Mouse (Mus musculus): ENCODE results near the gene Grk2. TPM values are rescaled to one million over a fixed set of nuclear protein-coding genes. Genes with fewer than 3 reads are reported as not detected.

Grk2 gene
- polyA plus RNA-seq, 1 experiment = 60.3 TPM

DNA sequence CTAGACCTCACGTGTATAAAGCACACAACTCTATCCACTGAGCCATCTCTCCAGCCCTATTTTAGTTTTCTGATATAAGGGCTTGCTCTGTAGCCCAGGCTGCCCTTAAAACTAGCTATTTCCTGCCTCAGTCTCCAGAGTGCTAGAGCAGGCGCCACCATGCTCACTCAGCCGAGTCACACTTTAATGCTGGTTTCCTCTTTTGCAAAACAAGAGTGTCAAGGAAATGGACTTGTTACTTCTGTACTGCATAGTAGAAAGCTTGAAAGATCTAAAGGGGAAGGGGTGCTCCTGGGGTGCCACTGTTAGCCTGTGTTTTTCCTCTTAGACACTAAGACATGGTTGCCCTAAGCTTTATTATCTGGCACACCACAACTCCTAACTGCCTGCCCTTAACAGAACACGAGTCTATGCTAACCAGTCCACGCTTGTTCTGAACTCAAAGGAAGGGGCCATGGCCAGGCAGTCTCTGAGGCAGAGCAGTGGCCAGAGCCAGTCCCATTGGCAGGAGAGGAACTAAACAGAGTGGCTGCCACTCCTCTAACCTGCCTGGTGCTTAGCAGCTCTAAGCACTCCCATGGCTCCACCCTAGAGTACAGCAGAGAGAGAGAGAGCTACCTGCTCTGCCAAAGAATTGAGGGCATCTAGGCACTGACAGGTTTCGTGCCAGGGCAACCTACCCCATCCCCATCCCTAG, 6.3 kb downstream of the Grk2 start:
- Histone ChIP-seq H3K27ac (ENCODE audit: insufficient read depth, low read depth, low read length) (peak overlapping the region; percentile 25), H3K4me1 (ENCODE audit: control insufficient read depth, insufficient read depth, low read length) (peaks cover 45% of the 10 kb centered on the region), H3K4me3 (ENCODE audit: insufficient read depth, low read depth, low read length) (no peak overlapping the region), H3K27me3 (replicated peaks; ENCODE audit: control insufficient read depth, insufficient read depth, low read length) (no peaks in the 10 kb centered on the region), H3K36me3 (ENCODE audit: control insufficient read depth, insufficient read depth, low read length) (no peaks in the 10 kb centered on the region)
- WGBS = 58% methylated on average over 6 of the region's 6 CpGs
- no peak for DNase-seq
- TF ChIP-seq POLR2A (IDR thresholded peaks at IDR 0.05; ENCODE audit: low read depth, low read length) (no peak), CTCF (conservative IDR thresholded peaks at IDR 0.05; ENCODE audit: insufficient read depth, insufficient read length, low read depth, low read length) (no peak)

GRCm38 (mm10) chr19:4299126-4299525, 6.9 kb downstream of the Grk2 start:
- no peak for TF ChIP-seq CTCF (conservative IDR thresholded peaks at IDR 0.05; ENCODE audit: insufficient read depth, insufficient read length, low read depth, low read length)
- no peak for TF ChIP-seq POLR2A (IDR thresholded peaks at IDR 0.05; ENCODE audit: low read depth, low read length)
- no peaks in the 10 kb centered on the region for H3K27me3 ChIP-seq (replicated peaks; ENCODE audit: control insufficient read depth, insufficient read depth, low read length)
- no peaks in the 10 kb centered on the region for H3K36me3 ChIP-seq (ENCODE audit: control insufficient read depth, insufficient read depth, low read length)
- no peak overlapping the region for H3K4me3 ChIP-seq (ENCODE audit: insufficient read depth, low read depth, low read length)
- DNase-seq = no peak
- peaks cover 42% of the 10 kb centered on the region for H3K4me1 ChIP-seq (ENCODE audit: control insufficient read depth, insufficient read depth, low read length)
- 92% methylated on average over 7 of the region's 7 CpGs for WGBS
- no peak overlapping the region for H3K27ac ChIP-seq (ENCODE audit: insufficient read depth, low read depth, low read length)

DNA sequence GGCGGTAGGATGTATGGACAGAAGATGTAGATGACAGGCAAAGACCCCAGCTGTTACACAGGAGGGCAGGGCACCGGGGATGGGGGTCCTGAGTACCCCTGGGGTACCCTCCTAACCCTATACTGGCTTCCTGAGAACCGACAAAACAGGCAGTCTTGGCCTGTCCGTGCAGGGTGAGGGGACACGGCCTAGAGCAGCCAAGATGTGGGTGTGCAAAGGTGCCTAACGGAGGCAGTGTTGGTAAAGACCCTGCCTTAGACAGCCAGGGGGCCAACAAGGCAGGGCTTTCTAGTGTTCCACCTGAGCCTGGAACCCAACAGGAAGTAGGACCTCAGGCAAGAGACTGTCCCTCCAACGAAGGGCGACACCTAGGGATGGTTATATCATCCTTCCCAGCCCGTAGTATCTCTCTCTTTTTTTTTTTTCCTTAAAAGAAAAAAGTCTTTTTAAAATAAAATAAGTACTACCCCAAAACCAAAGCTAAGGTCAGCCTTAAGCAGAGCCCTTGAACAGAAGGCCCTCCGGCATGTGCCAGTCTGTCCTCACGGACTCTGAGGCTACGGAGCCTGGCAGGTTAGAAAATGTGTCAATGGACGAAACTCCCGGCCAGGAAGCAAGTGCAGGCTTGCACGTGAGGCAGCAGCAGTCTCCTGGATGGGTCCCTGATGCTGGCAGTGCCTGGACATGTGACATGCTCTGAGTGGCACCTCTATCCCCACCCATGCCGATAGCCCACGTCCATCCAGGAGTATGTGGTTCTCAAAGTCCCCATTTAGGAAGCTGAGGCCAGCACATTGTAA, 7.5 kb downstream of the Grk2 start:
- Histone ChIP-seq H3K4me1 (ENCODE audit: control insufficient read depth, insufficient read depth, low read length) (peaks cover 40% of the 10 kb centered on the region), H3K36me3 (ENCODE audit: control insufficient read depth, insufficient read depth, low read length) (no peaks in the 10 kb centered on the region), H3K27me3 (replicated peaks; ENCODE audit: control insufficient read depth, insufficient read depth, low read length) (no peaks in the 10 kb centered on the region), H3K27ac (ENCODE audit: insufficient read depth, low read depth, low read length) (no peak overlapping the region), H3K4me3 (ENCODE audit: insufficient read depth, low read depth, low read length) (no peak overlapping the region)
- no peak for DNase-seq
- WGBS = 77% methylated on average over 17 of the region's 17 CpGs
- no peak for TF ChIP-seq POLR2A (IDR thresholded peaks at IDR 0.05; ENCODE audit: low read depth, low read length)
- TF ChIP-seq CTCF (conservative IDR thresholded peaks at IDR 0.05; ENCODE audit: insufficient read depth, insufficient read length, low read depth, low read length) = no peak

DNA sequence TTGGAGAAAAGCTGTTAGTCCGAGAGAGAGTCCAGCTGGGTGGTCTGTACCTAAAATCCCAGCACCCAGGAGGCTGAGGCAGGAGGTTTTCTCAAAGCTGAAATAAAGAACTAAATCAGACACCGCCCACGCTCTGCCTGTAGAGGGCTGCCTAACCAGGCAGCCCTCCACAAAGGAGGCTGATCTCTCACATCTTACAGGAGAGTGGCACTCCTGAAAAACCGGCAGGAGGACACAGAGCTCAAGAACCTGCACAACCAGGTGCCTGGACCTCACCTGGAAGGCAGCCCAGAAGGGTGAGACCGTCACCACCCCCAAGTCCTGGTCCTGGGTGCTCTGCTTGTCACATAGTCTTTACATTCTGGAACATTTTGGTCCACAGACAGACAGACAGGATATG, 8.2 kb downstream of the Grk2 start:
- WGBS = 76% methylated on average over 5 of the region's 5 CpGs
- peaks cover 34% of the 10 kb centered on the region for H3K4me1 ChIP-seq (ENCODE audit: control insufficient read depth, insufficient read depth, low read length)
- DNase-seq = no peak

DNA sequence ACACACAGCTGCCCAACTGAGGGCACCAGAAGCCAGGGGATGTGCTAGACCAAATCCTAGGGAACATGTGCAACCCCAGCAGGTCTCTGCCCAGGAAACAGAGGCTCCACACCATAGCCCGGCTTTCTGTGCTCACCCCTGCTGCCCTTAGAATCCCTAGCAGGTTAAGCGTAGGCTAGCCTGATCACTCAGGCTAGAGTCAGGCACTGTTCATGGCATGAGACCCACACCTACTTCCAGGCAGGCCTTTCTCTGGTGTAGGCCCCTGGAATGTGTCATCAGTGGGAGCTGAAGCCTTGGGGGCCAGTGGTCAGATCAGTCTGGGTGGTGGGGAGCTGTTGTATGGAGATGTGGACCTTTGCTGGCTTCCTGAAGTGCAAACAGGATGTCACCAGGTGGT, 9.4 kb downstream of the Grk2 start:
- Histone ChIP-seq H3K4me1 (ENCODE audit: control insufficient read depth, insufficient read depth, low read length) (peaks cover 22% of the 10 kb centered on the region), H3K36me3 (ENCODE audit: control insufficient read depth, insufficient read depth, low read length) (no peaks in the 10 kb centered on the region), H3K27me3 (replicated peaks; ENCODE audit: control insufficient read depth, insufficient read depth, low read length) (no peaks in the 10 kb centered on the region), H3K27ac (ENCODE audit: insufficient read depth, low read depth, low read length) (no peak overlapping the region), H3K4me3 (ENCODE audit: insufficient read depth, low read depth, low read length) (no peak overlapping the region)
- no peak for TF ChIP-seq CTCF (conservative IDR thresholded peaks at IDR 0.05; ENCODE audit: insufficient read depth, insufficient read length, low read depth, low read length)
- no peak for TF ChIP-seq POLR2A (IDR thresholded peaks at IDR 0.05; ENCODE audit: low read depth, low read length)
- no peak for DNase-seq
- 83% methylated on average over 2 of the region's 2 CpGs for WGBS

More for the DNA sequence above, 8.2 kb downstream of the Grk2 start:
- H3K27me3 ChIP-seq (replicated peaks; ENCODE audit: control insufficient read depth, insufficient read depth, low read length) = no peaks in the 10 kb centered on the region
- no peaks in the 10 kb centered on the region for H3K36me3 ChIP-seq (ENCODE audit: control insufficient read depth, insufficient read depth, low read length)
- TF ChIP-seq POLR2A (IDR thresholded peaks at IDR 0.05; ENCODE audit: low read depth, low read length) (no peak), CTCF (conservative IDR thresholded peaks at IDR 0.05; ENCODE audit: insufficient read depth, insufficient read length, low read depth, low read length) (no peak)
- no peak overlapping the region for H3K27ac ChIP-seq (ENCODE audit: insufficient read depth, low read depth, low read length)
- H3K4me3 ChIP-seq (ENCODE audit: insufficient read depth, low read depth, low read length) = no peak overlapping the region

DNA sequence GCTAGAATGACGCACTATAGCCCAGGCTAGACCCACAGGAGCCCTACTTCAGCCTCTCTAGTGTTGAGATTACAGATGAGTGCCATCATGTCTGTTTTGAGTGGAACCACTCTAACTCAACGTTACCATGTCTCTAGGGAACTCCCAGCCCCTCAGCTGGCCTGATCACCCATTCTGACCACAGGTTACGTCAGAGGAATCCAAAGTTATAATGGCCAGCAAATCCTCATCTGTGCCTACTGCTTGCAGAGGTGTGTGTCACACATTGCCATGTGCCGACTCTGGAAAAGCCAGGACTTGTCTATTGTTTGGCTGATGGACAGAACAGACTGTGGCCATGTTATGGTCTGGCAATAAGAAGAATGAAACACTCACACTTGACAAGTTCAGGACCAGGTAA, 10.6 kb downstream of the Grk2 start:
- Histone ChIP-seq H3K36me3 (ENCODE audit: control insufficient read depth, insufficient read depth, low read length) (no peaks in the 10 kb centered on the region; the same call in 1 of the 2 replicates), H3K27ac (ENCODE audit: insufficient read depth, low read depth, low read length) (no peak overlapping the region), H3K4me3 (ENCODE audit: insufficient read depth, low read depth, low read length) (no peak overlapping the region), H3K27me3 (replicated peaks; ENCODE audit: control insufficient read depth, insufficient read depth, low read length) (no peaks in the 10 kb centered on the region), H3K4me1 (ENCODE audit: control insufficient read depth, insufficient read depth, low read length) (peaks cover 14% of the 10 kb centered on the region)
- DNase-seq = no peak
- TF ChIP-seq POLR2A (IDR thresholded peaks at IDR 0.05; ENCODE audit: low read depth, low read length) = no peak
- TF ChIP-seq CTCF (conservative IDR thresholded peaks at IDR 0.05; ENCODE audit: insufficient read depth, insufficient read length, low read depth, low read length) = no peak
- WGBS = 85% methylated on average over 4 of the region's 4 CpGs
